Mouse (Mus musculus): ENCODE data around the gene Rps21. TPM values are rescaled to one million over a fixed set of nuclear protein-coding genes. Genes with fewer than 3 reads are reported as not detected.

Rps21 gene
- polyA plus RNA-seq, 1 experiment from 2014 or later = 390 TPM

DNA sequence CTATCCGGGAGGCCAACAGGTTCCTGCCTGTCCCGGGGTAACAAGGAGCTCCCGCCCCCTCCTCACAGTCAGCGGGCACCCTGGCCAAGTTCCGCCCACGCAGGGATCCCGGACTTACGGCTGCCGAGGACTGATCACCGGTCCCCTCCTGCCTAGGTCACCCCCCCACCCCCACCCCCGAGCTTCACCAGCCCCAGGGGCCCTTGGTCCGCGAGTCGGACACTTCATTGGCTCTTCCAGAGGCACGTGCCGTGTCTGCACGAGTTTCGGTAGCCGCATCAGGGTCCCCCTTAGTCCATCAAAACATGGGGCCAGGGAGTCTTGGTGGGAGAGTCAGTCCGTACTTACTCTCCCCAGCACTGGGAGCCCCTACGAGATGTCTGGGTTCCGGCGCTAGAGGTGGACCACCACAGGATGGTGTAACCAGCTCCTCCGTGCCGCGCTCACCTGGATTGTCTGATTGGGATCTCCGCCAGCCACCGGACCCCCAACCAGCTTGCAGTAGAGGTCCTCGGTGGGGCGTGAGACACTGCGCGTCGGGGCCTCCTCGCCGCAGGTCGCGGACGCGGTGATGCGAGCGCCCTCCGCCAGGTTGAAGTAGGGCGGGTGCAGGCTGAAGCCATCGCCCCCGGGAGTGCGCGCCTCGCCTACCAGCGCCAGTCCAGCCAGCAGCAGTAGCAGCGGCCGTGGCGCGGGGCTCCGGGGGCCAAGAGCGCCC, 32.0 kb upstream of the Rps21 start:
- WGBS (ENCODE audit: insufficient replicate concordance) = under 1% methylated on average over 55 of the region's 55 CpGs
- Histone ChIP-seq H3K36me3 (ENCODE audit: control insufficient read depth, insufficient read depth, low read length) (no peaks in the 10 kb centered on the region), H3K9ac (ENCODE audit: low read depth, low read length) (peak overlapping the region; percentile 76), H3K9me3 (replicated peaks; ENCODE audit: control insufficient read depth, low read length) (no peaks in the 10 kb centered on the region), H3K4me1 (ENCODE audit: control insufficient read depth, insufficient read depth, low read length) (peaks cover 38% of the 10 kb centered on the region), H3K4me2 (peak overlapping the region; percentile 98), H3K27ac (ENCODE audit: low read depth, low read length) (peak overlapping the region; percentile 54), H3K4me3 (ENCODE audit: low read depth, low read length) (peak overlapping the region; percentile 70), H3K27me3 (ENCODE audit: control insufficient read depth, insufficient read depth, low read length) (peaks cover 8% of the 10 kb centered on the region)
- ATAC-seq (replicated peaks; ENCODE audit: insufficient number of reproducible peaks, low FRiP score, low TSS enrichment) = peak; percentile 11

DNA sequence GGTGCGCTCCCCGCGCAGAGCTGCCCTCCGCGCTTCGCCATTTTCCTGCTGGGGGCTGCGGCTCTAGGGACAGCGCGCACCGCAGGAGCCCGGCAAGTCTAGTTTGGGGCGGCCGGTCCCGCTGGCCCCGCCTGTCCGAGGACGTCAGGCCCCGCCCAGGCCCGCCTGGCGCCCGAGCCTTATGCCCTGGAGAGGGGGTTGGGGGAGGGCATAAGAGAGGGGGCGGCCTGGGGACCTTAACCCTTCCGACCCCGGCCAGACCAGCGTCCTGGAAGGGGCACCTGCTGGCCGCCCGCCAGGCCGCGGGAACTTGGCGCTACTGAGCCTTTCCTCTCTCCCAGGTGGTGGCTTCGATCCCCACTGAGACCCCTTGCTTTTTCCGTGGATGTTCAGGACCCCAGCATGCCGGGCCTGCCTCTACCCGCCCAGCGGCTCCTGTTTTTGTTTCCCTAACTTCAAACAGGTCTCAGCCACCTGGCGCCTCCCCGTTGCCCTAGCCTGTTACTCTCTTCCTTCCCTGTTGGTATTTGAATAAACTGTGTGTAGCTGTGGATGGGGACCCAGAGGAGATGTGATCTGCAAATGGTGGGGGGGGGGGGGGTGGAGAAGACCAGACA, 31.3 kb upstream of the Rps21 start, which contains the start of gene Lama5:
Lama5 (minus strand) TSS at position 98 of the 617 bp plus-strand sequence.
- Histone ChIP-seq H3K36me3 (ENCODE audit: control insufficient read depth, insufficient read depth, low read length) (no peaks in the 10 kb centered on the region), H3K9me3 (replicated peaks; ENCODE audit: control insufficient read depth, low read length) (no peaks in the 10 kb centered on the region), H3K27ac (ENCODE audit: low read depth, low read length) (peak within 1 kb of the TSS; percentile 54), H3K4me1 (ENCODE audit: control insufficient read depth, insufficient read depth, low read length) (peaks cover 41% of the 10 kb centered on the region), H3K27me3 (ENCODE audit: control insufficient read depth, insufficient read depth, low read length) (peaks cover 8% of the 10 kb centered on the region), H3K4me3 (ENCODE audit: low read depth, low read length) (peak within 1 kb of the TSS; percentile 70), H3K4me2 (peak within 1 kb of the TSS; percentile 98), H3K9ac (ENCODE audit: low read depth, low read length) (peak within 1 kb of the TSS; percentile 76)
- WGBS (ENCODE audit: insufficient replicate concordance) = under 1% methylated on average over 37 of the region's 37 CpGs
- peak; percentile 65 for ATAC-seq (replicated peaks; ENCODE audit: insufficient number of reproducible peaks, low FRiP score, low TSS enrichment)

DNA sequence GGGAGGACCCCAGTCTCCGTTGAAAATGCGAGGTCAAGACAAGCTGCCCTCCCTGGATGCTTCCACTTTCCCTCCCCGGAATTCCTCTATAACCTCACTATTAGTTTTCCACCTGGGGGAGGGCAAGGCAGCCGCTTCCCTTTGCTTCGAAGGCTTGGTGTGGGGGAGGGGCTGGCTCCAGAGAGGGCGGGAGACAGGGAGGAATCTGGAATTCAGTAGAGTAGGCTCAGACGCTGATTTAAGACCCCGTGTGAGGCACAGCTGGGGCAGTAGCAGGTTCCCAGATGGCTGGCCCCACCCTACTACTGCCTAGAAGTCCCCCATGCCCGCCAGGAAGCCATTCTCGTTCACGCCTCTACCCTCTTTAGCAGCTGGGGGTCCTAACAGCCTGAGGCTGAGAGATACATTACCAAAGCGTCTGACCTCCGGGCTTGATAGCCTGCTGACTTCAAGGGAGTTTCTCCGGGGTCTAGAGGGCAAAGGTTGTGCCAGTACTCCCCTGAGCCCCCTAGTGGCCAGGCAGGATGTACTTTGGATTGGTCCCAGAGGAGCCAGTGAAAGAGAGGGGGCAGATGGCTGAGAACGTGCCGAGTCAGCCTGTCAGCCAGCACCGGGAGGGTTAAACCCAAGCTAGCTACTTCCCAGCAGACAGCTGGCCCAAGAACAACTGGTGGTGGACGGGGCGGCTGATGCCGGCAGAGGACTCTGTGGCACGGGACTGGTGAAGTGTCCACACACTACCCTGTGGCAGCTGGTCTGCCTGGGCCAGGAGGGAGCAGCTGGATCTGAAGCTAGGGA, 29.7 kb upstream of the Rps21 start:
- no peak overlapping the region for H3K4me3 ChIP-seq (ENCODE audit: low read depth, low read length)
- H3K9me3 ChIP-seq (replicated peaks; ENCODE audit: control insufficient read depth, low read length) = no peaks in the 10 kb centered on the region
- peaks cover 8% of the 10 kb centered on the region for H3K27me3 ChIP-seq (ENCODE audit: control insufficient read depth, insufficient read depth, low read length)
- no peak for ATAC-seq (replicated peaks; ENCODE audit: insufficient number of reproducible peaks, low FRiP score, low TSS enrichment)
- H3K9ac ChIP-seq (ENCODE audit: low read depth, low read length) = 0 out of 2 replicates have a peak overlapping the region, but pooled peaks have one; percentile 4
- peak overlapping the region; percentile 55 for H3K4me2 ChIP-seq
- WGBS (ENCODE audit: insufficient replicate concordance) = 2% methylated on average over 21 of the region's 21 CpGs
- H3K27ac ChIP-seq (ENCODE audit: low read depth, low read length) = 0 out of 2 replicates have a peak overlapping the region, but pooled peaks have one; percentile 11
- H3K4me1 ChIP-seq (ENCODE audit: control insufficient read depth, insufficient read depth, low read length) = peaks cover 34% of the 10 kb centered on the region
- H3K36me3 ChIP-seq (ENCODE audit: control insufficient read depth, insufficient read depth, low read length) = no peaks in the 10 kb centered on the region

DNA sequence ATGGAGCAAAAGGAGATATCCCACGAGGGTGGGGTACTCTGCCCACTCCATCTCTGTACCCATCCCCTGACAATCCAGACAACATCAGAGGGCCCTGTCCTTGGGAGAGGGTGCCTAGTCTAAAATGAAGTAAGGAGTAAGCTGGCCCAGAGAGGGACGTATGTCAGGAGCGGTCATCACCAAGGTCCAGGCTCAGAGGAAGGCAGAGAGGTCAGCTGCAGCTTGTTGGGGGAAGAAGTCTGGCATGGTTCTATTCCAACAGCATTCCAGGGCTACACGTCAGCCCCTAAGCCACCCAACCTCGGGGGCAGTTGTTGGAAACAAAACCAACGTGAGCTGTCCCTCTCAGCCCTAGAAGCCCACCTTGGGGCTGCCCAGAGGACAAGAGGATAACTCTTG, 29.1 kb upstream of the Rps21 start:
- Histone ChIP-seq H3K9ac (ENCODE audit: low read depth, low read length) (no peak overlapping the region), H3K27ac (ENCODE audit: low read depth, low read length) (0 out of 2 replicates have a peak overlapping the region, but pooled peaks have one; percentile 11)
- no peak for ATAC-seq (replicated peaks; ENCODE audit: insufficient number of reproducible peaks, low FRiP score, low TSS enrichment)

DNA sequence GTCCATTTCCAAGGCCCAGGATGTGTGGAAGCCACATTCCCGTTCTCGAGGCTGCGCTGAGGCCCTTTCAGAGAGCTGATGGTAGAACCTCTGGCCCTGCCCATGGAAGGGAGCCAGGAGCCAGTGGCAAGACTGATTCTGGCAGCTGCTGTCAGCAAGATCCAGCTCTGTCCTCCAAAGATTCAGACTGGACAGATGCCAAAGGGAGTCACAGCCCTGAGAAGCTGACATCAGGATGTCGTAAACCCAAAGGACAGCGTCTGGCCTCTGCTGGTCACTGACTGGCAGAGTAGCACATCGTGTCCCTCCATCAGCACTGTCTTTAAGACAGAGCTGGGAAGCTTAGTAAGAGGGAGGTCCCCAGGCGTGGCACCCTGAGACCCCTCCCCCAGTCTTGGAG, 28.6 kb upstream of the Rps21 start:
- Histone ChIP-seq H3K4me3 (ENCODE audit: low read depth, low read length) (no peak overlapping the region), H3K4me2 (no peak overlapping the region), H3K9ac (ENCODE audit: low read depth, low read length) (no peak overlapping the region), H3K27ac (ENCODE audit: low read depth, low read length) (no peak overlapping the region), H3K36me3 (ENCODE audit: control insufficient read depth, insufficient read depth, low read length) (no peaks in the 10 kb centered on the region), H3K27me3 (ENCODE audit: control insufficient read depth, insufficient read depth, low read length) (peaks cover 8% of the 10 kb centered on the region), H3K9me3 (replicated peaks; ENCODE audit: control insufficient read depth, low read length) (no peaks in the 10 kb centered on the region), H3K4me1 (ENCODE audit: control insufficient read depth, insufficient read depth, low read length) (peaks cover 39% of the 10 kb centered on the region)
- no peak for ATAC-seq (replicated peaks; ENCODE audit: insufficient number of reproducible peaks, low FRiP score, low TSS enrichment)
- 53% methylated on average over 7 of the region's 7 CpGs for WGBS (ENCODE audit: insufficient replicate concordance)

More for the DNA sequence above, 29.1 kb upstream of the Rps21 start:
- Histone ChIP-seq H3K4me3 (ENCODE audit: low read depth, low read length) (no peak overlapping the region), H3K9me3 (replicated peaks; ENCODE audit: control insufficient read depth, low read length) (no peaks in the 10 kb centered on the region), H3K4me1 (ENCODE audit: control insufficient read depth, insufficient read depth, low read length) (peaks cover 35% of the 10 kb centered on the region), H3K36me3 (ENCODE audit: control insufficient read depth, insufficient read depth, low read length) (no peaks in the 10 kb centered on the region), H3K27me3 (ENCODE audit: control insufficient read depth, insufficient read depth, low read length) (peaks cover 8% of the 10 kb centered on the region), H3K4me2 (peak overlapping the region; percentile 55)
- 46% methylated on average over 6 of the region's 6 CpGs for WGBS (ENCODE audit: insufficient replicate concordance)

DNA sequence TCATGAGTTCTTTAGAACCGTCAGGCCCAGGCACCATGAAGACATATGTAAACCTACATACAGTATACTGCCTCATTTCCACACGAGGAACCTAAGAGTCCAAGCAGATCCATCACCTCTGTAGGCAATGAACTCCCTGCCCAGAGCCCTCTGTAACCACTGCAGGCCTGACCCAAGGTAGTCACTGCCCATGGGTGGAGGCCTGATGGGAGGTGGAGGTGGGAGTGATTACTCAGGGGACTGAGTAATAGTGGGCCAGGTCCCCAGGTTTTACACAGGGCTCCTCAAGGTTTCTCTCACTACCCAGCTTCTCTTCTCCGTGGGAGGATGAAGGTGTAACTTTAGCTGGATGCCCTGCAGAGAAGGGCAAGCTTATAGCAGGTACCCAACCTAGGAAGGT, 28.0 kb upstream of the Rps21 start:
- ATAC-seq (replicated peaks; ENCODE audit: insufficient number of reproducible peaks, low FRiP score, low TSS enrichment) = no peak
- 71% methylated on average over 3 of the region's 3 CpGs for WGBS (ENCODE audit: insufficient replicate concordance)
- no peaks in the 10 kb centered on the region for H3K36me3 ChIP-seq (ENCODE audit: control insufficient read depth, insufficient read depth, low read length)
- H3K4me1 ChIP-seq (ENCODE audit: control insufficient read depth, insufficient read depth, low read length) = peaks cover 40% of the 10 kb centered on the region
- H3K27me3 ChIP-seq (ENCODE audit: control insufficient read depth, insufficient read depth, low read length) = peaks cover 8% of the 10 kb centered on the region
- no peak overlapping the region for H3K4me3 ChIP-seq (ENCODE audit: low read depth, low read length)
- no peak overlapping the region for H3K4me2 ChIP-seq
- H3K27ac ChIP-seq (ENCODE audit: low read depth, low read length) = no peak overlapping the region
- no peak overlapping the region for H3K9ac ChIP-seq (ENCODE audit: low read depth, low read length)
- H3K9me3 ChIP-seq (replicated peaks; ENCODE audit: control insufficient read depth, low read length) = no peaks in the 10 kb centered on the region

DNA sequence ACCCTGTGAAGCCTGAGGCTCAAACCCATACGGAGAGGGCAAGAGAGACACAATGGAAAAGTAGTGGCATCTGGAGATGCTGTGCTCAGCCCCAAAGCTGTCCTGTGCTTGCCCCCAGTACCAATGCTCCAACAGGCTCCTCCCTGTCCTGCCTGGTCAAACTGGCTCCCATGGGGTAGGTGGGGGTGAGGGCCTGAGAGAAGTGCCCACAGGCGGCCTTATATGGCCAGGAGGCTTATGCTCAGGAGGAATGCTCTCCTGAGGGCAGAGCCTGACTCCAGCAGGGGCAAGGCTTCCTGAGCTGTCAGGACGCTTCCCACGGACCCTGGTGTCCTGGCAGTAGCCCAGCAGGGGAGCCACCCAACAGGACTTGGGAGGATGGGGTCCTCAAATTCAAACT, 26.7 kb upstream of the Rps21 start:
- Histone ChIP-seq H3K4me1 (ENCODE audit: control insufficient read depth, insufficient read depth, low read length) (peaks cover 50% of the 10 kb centered on the region), H3K27ac (ENCODE audit: low read depth, low read length) (no peak overlapping the region; the same call in 1 of the 2 replicates)
- no peak for ATAC-seq (replicated peaks; ENCODE audit: insufficient number of reproducible peaks, low FRiP score, low TSS enrichment)

DNA sequence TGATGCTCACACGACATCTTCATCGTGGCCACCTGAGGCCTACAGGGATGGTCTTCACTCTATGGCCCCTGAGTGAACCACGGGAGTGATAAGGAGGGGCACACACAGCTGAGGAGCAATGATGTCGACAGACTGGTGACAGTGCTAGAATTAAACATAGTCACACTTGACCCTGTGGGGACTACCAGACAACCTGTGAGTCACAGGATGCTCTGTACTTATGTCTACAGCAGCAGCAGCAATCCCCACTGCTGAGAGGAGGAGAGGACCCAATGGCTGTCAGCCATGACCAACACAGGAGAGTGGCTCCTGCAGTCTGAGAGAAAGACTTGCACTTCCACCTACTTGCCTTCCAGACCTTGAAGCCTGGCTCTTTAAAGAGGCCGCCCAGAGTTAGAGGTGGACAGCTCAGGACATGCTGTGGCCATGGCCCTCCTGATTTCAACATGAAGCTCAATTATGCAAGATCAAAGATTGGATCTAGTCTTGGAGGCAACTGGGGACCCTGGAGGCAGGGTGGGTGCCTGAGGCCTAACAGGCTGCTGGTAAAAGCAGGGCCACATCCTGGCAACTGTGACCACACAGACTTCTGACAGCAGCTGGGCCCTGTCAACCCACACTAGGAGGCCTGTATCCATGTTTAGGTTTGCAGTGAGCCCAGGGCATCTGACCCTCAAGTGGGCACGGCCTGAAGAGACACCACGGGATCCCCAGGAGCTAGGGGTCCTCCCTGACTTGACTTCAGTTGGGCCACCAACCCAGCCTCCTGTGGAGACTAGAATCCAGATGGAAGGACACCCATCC, 23.9 kb upstream of the Rps21 start:
- Histone ChIP-seq H3K4me1 (ENCODE audit: control insufficient read depth, insufficient read depth, low read length) (peaks cover 34% of the 10 kb centered on the region), H3K4me3 (ENCODE audit: low read depth, low read length) (no peak overlapping the region), H3K9ac (ENCODE audit: low read depth, low read length) (peak overlapping the region; percentile 49; the same call in 1 of the 2 replicates), H3K27ac (ENCODE audit: low read depth, low read length) (peak overlapping the region; percentile 30), H3K9me3 (replicated peaks; ENCODE audit: control insufficient read depth, low read length) (no peaks in the 10 kb centered on the region), H3K27me3 (ENCODE audit: control insufficient read depth, insufficient read depth, low read length) (no peaks in the 10 kb centered on the region), H3K36me3 (ENCODE audit: control insufficient read depth, insufficient read depth, low read length) (no peaks in the 10 kb centered on the region), H3K4me2 (no peak overlapping the region)
- ATAC-seq (replicated peaks; ENCODE audit: insufficient number of reproducible peaks, low FRiP score, low TSS enrichment) = no peak
- WGBS (ENCODE audit: insufficient replicate concordance) = 50% methylated on average over 7 of the region's 7 CpGs

More for the DNA sequence above, 26.7 kb upstream of the Rps21 start:
- H3K36me3 ChIP-seq (ENCODE audit: control insufficient read depth, insufficient read depth, low read length) = no peaks in the 10 kb centered on the region
- H3K4me2 ChIP-seq = no peak overlapping the region
- no peaks in the 10 kb centered on the region for H3K9me3 ChIP-seq (replicated peaks; ENCODE audit: control insufficient read depth, low read length)
- H3K27me3 ChIP-seq (ENCODE audit: control insufficient read depth, insufficient read depth, low read length) = peaks cover 1% of the 10 kb centered on the region
- no peak overlapping the region for H3K4me3 ChIP-seq (ENCODE audit: low read depth, low read length)
- H3K9ac ChIP-seq (ENCODE audit: low read depth, low read length) = peak overlapping the region; percentile 43; the same call in 1 of the 2 replicates
- 50% methylated on average over 4 of the region's 4 CpGs for WGBS (ENCODE audit: insufficient replicate concordance)

Measured in heart, embryonic 11.5 days (tissue).